Mouse (Mus musculus): ENCODE measurements around the gene Mmp10. TPM values are rescaled to one million over a fixed set of nuclear protein-coding genes. Genes with fewer than 3 reads are reported as not detected.

Mmp10 gene
- polyA plus RNA-seq, 1 experiment, result not detected

GRCm38 (mm10) chr9:7545471-7545870 lies 43.3 kb downstream of the Mmp10 start:
- peak; percentile 31 for DNase-seq (ENCODE audit: low read depth)
- TF ChIP-seq CTCF (IDR thresholded peaks at IDR 0.05; ENCODE audit: borderline replicate concordance, extremely low read depth, insufficient read depth, insufficient read length) (no peak), POLR2A (IDR thresholded peaks at IDR 0.05; ENCODE audit: borderline replicate concordance, extremely low read depth, insufficient read depth, insufficient read length, poor library complexity, severe bottlenecking) (no peak)

DNA sequence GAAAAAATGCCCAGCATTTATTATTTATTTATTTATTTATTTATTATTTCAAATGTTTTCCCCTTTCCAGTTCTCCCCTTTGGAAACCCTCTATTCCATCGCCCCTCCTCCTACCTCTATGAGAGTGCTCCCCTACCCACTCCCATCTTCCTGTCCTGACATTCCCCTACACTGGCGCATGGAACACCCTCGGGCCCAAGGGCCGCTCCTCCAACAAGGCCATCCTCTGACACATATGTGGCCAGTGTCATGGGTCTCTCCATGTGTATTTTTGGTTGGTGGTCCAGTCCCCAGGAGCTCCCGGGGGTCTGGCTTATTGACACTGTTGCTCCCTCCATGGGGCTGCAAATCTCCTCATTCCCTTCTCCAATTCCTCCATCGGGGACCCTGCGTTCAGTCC lies 43.8 kb downstream of the Mmp10 start:
- no peak for DNase-seq (ENCODE audit: low read depth)
- TF ChIP-seq CTCF (IDR thresholded peaks at IDR 0.05; ENCODE audit: borderline replicate concordance, extremely low read depth, insufficient read depth, insufficient read length) (no peak), POLR2A (IDR thresholded peaks at IDR 0.05; ENCODE audit: borderline replicate concordance, extremely low read depth, insufficient read depth, insufficient read length, poor library complexity, severe bottlenecking) (no peak)

GRCm38 (mm10) chr9:7551943-7552342 lies 49.8 kb downstream of the Mmp10 start:
- TF ChIP-seq CTCF (IDR thresholded peaks at IDR 0.05; ENCODE audit: borderline replicate concordance, extremely low read depth, insufficient read depth, insufficient read length), result no peak
- no peak for TF ChIP-seq POLR2A (IDR thresholded peaks at IDR 0.05; ENCODE audit: borderline replicate concordance, extremely low read depth, insufficient read depth, insufficient read length, poor library complexity, severe bottlenecking)

DNA sequence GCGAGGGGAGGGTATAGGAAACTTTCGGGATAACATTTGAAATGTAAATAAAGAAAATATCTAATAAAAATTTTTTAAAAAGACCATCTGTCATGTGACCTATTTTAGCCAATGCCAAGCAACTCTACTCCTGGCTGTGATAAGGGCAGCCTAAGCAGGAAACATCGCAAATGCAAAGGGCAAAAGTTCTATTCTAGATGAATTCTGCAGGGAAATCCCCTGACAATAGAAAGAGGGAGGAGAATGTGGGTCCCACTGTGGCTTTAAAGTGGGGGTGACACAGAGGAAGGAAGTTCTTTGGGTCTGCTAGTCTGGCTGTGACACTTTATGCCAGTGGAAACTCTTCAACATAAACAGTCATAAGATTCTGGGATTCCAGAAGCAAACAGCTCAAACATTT lies 51.4 kb downstream of the Mmp10 start:
- no peak for DNase-seq (ENCODE audit: low read depth)
- TF ChIP-seq POLR2A (IDR thresholded peaks at IDR 0.05; ENCODE audit: borderline replicate concordance, extremely low read depth, insufficient read depth, insufficient read length, poor library complexity, severe bottlenecking), result no peak

More at GRCm38 (mm10) chr9:7551943-7552342, 49.8 kb downstream of the Mmp10 start:
- DNase-seq (ENCODE audit: low read depth), result no peak

DNA sequence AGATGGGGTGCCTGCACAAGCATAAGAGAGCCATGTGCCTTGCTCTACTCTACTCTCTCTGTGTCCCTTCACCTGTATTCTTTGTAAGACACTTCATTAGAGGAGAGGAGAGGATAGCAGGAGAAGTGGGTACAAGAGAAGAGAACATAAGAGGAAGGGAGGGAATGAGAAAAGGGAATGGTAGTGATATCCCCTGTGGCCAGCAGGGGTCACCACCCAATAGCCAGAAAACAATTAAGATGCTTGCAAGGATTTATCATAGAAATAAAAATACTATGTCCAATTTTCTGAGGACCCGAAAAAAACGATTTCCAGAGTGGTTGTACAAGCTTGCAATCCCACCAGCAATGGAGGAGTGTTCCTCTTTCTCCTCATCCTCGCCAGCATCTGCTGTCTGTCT lies 52.2 kb downstream of the Mmp10 start:
- TF ChIP-seq CTCF (IDR thresholded peaks at IDR 0.05; ENCODE audit: borderline replicate concordance, extremely low read depth, insufficient read depth, insufficient read length), result peak; percentile 47; the same call in 1 of the 2 replicates
- no peak for TF ChIP-seq POLR2A (IDR thresholded peaks at IDR 0.05; ENCODE audit: borderline replicate concordance, extremely low read depth, insufficient read depth, insufficient read length, poor library complexity, severe bottlenecking)
- peak; percentile 18 for DNase-seq (ENCODE audit: low read depth)

DNA sequence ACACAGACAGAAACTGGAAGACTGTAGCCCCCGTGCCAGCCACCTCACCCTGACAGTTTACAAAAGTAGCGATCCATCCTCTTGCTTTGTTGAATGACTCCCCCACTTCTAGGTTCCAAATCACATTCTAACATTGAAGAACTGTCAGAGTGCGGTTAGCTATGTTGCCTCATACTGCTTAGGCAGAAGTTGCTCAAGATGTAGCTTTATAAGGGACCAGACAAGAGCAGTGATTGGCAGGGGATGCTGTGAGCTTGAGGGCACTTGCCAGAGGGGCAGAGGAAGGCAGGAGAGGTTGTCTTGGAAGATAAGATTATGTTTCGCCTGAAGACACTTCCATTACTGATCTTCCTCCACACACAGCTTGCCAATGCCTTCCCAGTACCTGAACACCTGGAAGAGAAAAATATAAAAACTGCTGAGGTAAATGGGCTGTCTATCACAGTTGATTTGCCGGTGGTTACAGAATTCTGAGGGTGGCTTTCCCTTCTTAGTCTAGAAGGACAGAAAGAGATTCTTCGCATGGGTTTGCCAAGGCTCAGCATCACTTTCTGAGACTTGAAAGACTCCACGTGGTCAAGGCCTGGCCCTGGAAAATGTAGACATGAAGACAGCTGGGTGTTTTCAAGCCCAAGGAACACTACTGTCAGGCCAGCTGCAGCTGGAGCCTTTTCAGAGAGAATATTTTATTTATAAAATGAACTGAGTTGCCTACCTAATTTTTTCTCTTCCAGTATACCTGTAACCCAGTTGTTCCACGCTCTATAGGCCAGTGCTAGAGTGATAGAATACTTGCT lies 56.3 kb downstream of the Mmp10 start, which contains the start of gene Mmp8:
Gene Mmp8, plus strand, starts transcription at position 236 of the 797 bp plus-strand sequence.
- DNase-seq (ENCODE audit: low read depth), result no peak
- TF ChIP-seq POLR2A (IDR thresholded peaks at IDR 0.05; ENCODE audit: borderline replicate concordance, extremely low read depth, insufficient read depth, insufficient read length, poor library complexity, severe bottlenecking), result no peak
- TF ChIP-seq CTCF (IDR thresholded peaks at IDR 0.05; ENCODE audit: borderline replicate concordance, extremely low read depth, insufficient read depth, insufficient read length), result no peak

Other genes with a start within 250 kb of the Mmp10 start
- 0.11 TPM in 1 of 2 replicates, not detected in the other for gene Mmp13, start 229.8 kb upstream of the Mmp10 start, polyA plus RNA-seq (2012; rRNA removed)
- 0.04 TPM in 1 of 2 replicates, not detected in the other for gene Mmp12, start 158.0 kb upstream of the Mmp10 start, polyA plus RNA-seq (2012; rRNA removed)
- gene Mmp1b, start 114.3 kb upstream of the Mmp10 start, polyA plus RNA-seq (2012; rRNA removed), result not detected in 2 replicates
- gene Mmp3, start 56.5 kb upstream of the Mmp10 start, polyA plus RNA-seq (2012; rRNA removed), result 0.05 TPM in 1 of 2 replicates, not detected in the other
- 0.12 TPM in 1 of 2 replicates, not detected in the other for gene Mmp8, start 56.1 kb downstream of the Mmp10 start, polyA plus RNA-seq (2012; rRNA removed)
- 0.03 TPM in 1 of 2 replicates, not detected in the other for gene Mmp27, start 69.0 kb downstream of the Mmp10 start, polyA plus RNA-seq (2012; rRNA removed)
- gene Mmp20, start 125.9 kb downstream of the Mmp10 start, polyA plus RNA-seq (2012; rRNA removed), result not detected in 2 replicates
- not detected in 2 replicates for gene Mmp7, start 189.7 kb downstream of the Mmp10 start, polyA plus RNA-seq (2012; rRNA removed)